ENCODE assay signal across 9 mouse cellular contexts in the genomic region with DNA sequence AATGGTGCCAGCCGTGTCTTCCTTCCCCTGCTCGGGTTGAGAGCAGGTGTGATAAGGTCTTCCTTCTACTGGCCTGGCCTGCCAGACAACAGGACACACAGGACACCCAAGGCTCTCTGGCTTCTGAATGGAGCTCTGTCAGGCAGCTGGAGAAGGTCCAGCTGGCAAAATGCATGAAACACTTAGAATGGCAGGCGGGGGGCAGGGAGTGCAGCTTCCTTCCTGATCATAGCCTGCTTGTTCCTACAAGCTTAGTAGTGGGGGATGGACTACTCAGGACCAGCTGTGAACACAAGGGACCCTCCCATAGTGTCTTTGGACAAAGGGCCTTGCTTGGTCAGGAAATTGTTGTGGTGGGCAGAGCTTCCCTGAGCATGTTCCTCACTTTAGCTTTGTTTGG. TPM values are rescaled to one million over a fixed set of nuclear protein-coding genes. Genes with fewer than 3 reads are reported as not detected.
DNase-seq lines count a peak whose midpoint lies in the region; ATAC-seq lines count a peak whose summit lies in the region.
"Had no signal": no experiment of that assay in that cellular context is flagged by ENCODE, and none has a peak within 500 bp of the region (broad histone marks: within the 10 kb centered on the region; RNA-seq: fewer than 3 reads in every experiment).

No protein-coding gene starts in this region.

- H3K9ac ChIP-seq in heart, embryonic 12.5 days = no peak overlapping the region; the same call in 1 of the 2 replicates
- H3K9ac ChIP-seq: liver, embryonic 13.5 days had no signal

- no peaks in the 10 kb centered on the region for H3K9me3 ChIP-seq in heart, embryonic 12.5 days (replicated peaks)

- DNase-seq in kidney, postnatal 10 days = peak; percentile 79
- no peak for DNase-seq in kidney, adult 11 months
- peak; percentile 88 for DNase-seq in brain, adult 2 months (ENCODE audit: low read depth, low spot score)
- DNase-seq in left cerebral cortex, postnatal 4 days = peak; percentile 49
- DNase-seq in thymus, postnatal 14 days = no peak
- no peak for DNase-seq in embryo, embryonic 11 days
- DNase-seq: liver, embryonic 13.5 days had no signal

- ATAC-seq in heart, embryonic 12.5 days (ENCODE audit: insufficient number of reproducible peaks, low FRiP score) = peak; percentile 78

- H3K27ac ChIP-seq in heart, embryonic 12.5 days (ENCODE audit: poor library complexity, severe bottlenecking) = no peak overlapping the region
- H3K27ac ChIP-seq: liver, embryonic 13.5 days had no signal

- intact Hi-C loops in left cerebral cortex, postnatal 4 days (cut with DNase I) = no loop called here

- H3K4me3 ChIP-seq in heart, embryonic 12.5 days = no peak overlapping the region
- H3K4me3 ChIP-seq: erythroblast, embryonic 14.5 days; liver, embryonic 13.5 days had no signal

- WGBS in heart, embryonic 12.5 days = 46% methylated on average over 3 of the region's 3 CpGs

- peaks cover 4% of the 10 kb centered on the region for H3K4me1 ChIP-seq in heart, embryonic 12.5 days (replicated peaks)
- H3K4me1 ChIP-seq: liver, embryonic 13.5 days had no signal

- no peak overlapping the region for H3K4me2 ChIP-seq in heart, embryonic 12.5 days
- H3K4me2 ChIP-seq: liver, embryonic 13.5 days had no signal

- no peaks in the 10 kb centered on the region for H3K27me3 ChIP-seq in heart, embryonic 12.5 days (replicated peaks)
- H3K27me3 ChIP-seq: liver, embryonic 13.5 days had no signal

- H3K36me3 ChIP-seq in heart, embryonic 12.5 days = peaks cover 93% of the 10 kb centered on the region

RNA-seq across cellular contexts. Expression of a gene that starts 9.6 kb away (rescaled TPM):
- 13.8 and 14.2 TPM in 2 replicates for polyA plus RNA-seq in heart, embryonic 12.5 days (2016; fragmentation: Nextera tagmentation; extraction: Ambion mirVana)
- total RNA-seq in left cerebral cortex, postnatal 4 days (2021) = 100 to 1,000 TPM; 164 to 168 TPM

RNA-seq across cellular contexts. Expression of a gene that starts 9.6 kb away (rescaled TPM):
- polyA plus RNA-seq in heart, embryonic 12.5 days (2016; fragmentation: Nextera tagmentation; extraction: Ambion mirVana) = 31.2 and 31.5 TPM in 2 replicates
- total RNA-seq in left cerebral cortex, postnatal 4 days (2021) = 10 to 100 TPM; 62.3 to 68.1 TPM

RNA-seq across cellular contexts. Expression of a gene that starts 31.9 kb away (rescaled TPM):
- polyA plus RNA-seq in heart, embryonic 12.5 days (2016; fragmentation: Nextera tagmentation; extraction: Ambion mirVana) = 37.8 and 38.3 TPM in 2 replicates
- total RNA-seq in left cerebral cortex, postnatal 4 days (2021) = 10 to 100 TPM; 44.1 to 54.7 TPM

RNA-seq across cellular contexts. Expression of a gene that starts 32.0 kb away (rescaled TPM):
- 9.2 and 10.1 TPM in 2 replicates for polyA plus RNA-seq in heart, embryonic 12.5 days (2016; fragmentation: Nextera tagmentation; extraction: Ambion mirVana)
- 10 to 100 TPM; 26.6 to 27.5 TPM for total RNA-seq in left cerebral cortex, postnatal 4 days (2021)

RNA-seq across cellular contexts. Expression of a gene that starts 38.0 kb away (rescaled TPM):
- 0.13 and 0.19 TPM in 2 replicates for polyA plus RNA-seq in heart, embryonic 12.5 days (2016; fragmentation: Nextera tagmentation; extraction: Ambion mirVana)
- under 1 TPM; 0.28 to 0.32 TPM for total RNA-seq in left cerebral cortex, postnatal 4 days (2021)
- polyA plus RNA-seq: erythroblast, embryonic 14.5 days had no signal

Comparison
In these comparisons a context has a peak if more than half of its experiments do, and no peak if none do; other contexts are left out.
1. DNase-seq: peak in kidney, postnatal 10 days (single experiment), brain, adult 2 months (single experiment) and left cerebral cortex, postnatal 4 days (single experiment); none in kidney, adult 11 months (single experiment), thymus, postnatal 14 days (single experiment) and embryo, embryonic 11 days (single experiment).